Mouse (Mus musculus) embryo, embryonic 11.5 days (tissue): ENCODE data around the gene Tmem169.
"Not testable (repeated sequence)": the region's sequence is repeated elsewhere in the genome, so short reads cannot be mapped to it uniquely, and the experiment has no call there.

Experiments used
- DNase-seq: peaks from one replicate; pipeline ENCODE4 v3.0.0-alpha.2; 2012; ENCODE audit warnings: low read depth, low spot score

Tmem169 gene

GRCm38 (mm10) chr1:72283992-72284485 lies at the start of gene Tmem169, which contains the start of gene Pecr:
Gene Tmem169, plus strand, starts transcription at chr1:72284369.
Gene Pecr, minus strand, starts transcription at chr1:72284314.
- peak; percentile 90 for DNase-seq

- DNase-seq: peak; percentile 68
Observed at GRCm38 (mm10) chr1:72236363-72237006, 47.7 kb upstream of the Tmem169 start.

GRCm38 (mm10) chr1:72237007-72237775 lies 47.0 kb upstream of the Tmem169 start:
- no peak for DNase-seq

GRCm38 (mm10) chr1:72238016-72238580 lies 46.1 kb upstream of the Tmem169 start:
- no peak for DNase-seq

GRCm38 (mm10) chr1:72239113-72239512 lies 45.1 kb upstream of the Tmem169 start:
- DNase-seq: not testable (repeated sequence)

GRCm38 (mm10) chr1:72242581-72243143 lies 41.5 kb upstream of the Tmem169 start:
- DNase-seq: no peak

GRCm38 (mm10) chr1:72243656-72244316 lies 40.4 kb upstream of the Tmem169 start:
- DNase-seq: peak; percentile 98

GRCm38 (mm10) chr1:72244317-72245036 lies 39.7 kb upstream of the Tmem169 start:
- DNase-seq: peak; percentile 66

- DNase-seq: not testable (repeated sequence)
Observed at GRCm38 (mm10) chr1:72248226-72248737, 35.9 kb upstream of the Tmem169 start.

GRCm38 (mm10) chr1:72251806-72252205 lies 32.4 kb upstream of the Tmem169 start:
- DNase-seq: no peak

GRCm38 (mm10) chr1:72253881-72254491 lies 30.2 kb upstream of the Tmem169 start:
- DNase-seq: no peak

GRCm38 (mm10) chr1:72254545-72255061 lies 29.6 kb upstream of the Tmem169 start:
- DNase-seq: peak; percentile 85

GRCm38 (mm10) chr1:72255062-72255853 lies 28.9 kb upstream of the Tmem169 start:
- DNase-seq: peak; percentile 69

GRCm38 (mm10) chr1:72255854-72256175 lies 28.4 kb upstream of the Tmem169 start:
- DNase-seq: no peak

GRCm38 (mm10) chr1:72256381-72257256 lies 27.6 kb upstream of the Tmem169 start:
- no peak for DNase-seq

GRCm38 (mm10) chr1:72263099-72263498 lies 21.1 kb upstream of the Tmem169 start:
- no peak for DNase-seq

- DNase-seq: no peak
Observed at GRCm38 (mm10) chr1:72278085-72278484, 6.1 kb upstream of the Tmem169 start.

- no peak for DNase-seq
Observed at GRCm38 (mm10) chr1:72282604-72283003, 1.6 kb upstream of the Tmem169 start.
